Mouse (Mus musculus) B cell, adult (primary cell): ENCODE results near the gene Pemt. TPM values are rescaled to one million over a fixed set of nuclear protein-coding genes. Genes with fewer than 3 reads are reported as not detected.

Experiments
- total RNA-seq: library from RNA; stranded (reverse); gene quantifications from 4 replicates; pipeline ENCODE4 v1.2.4, GENCODE M21; 2023; ENCODE audit not compliant: inconsistent age

Gene Pemt
- 0.74 to 3.9 TPM in 2 of 4 replicates, not detected in the others for total RNA-seq

DNA sequence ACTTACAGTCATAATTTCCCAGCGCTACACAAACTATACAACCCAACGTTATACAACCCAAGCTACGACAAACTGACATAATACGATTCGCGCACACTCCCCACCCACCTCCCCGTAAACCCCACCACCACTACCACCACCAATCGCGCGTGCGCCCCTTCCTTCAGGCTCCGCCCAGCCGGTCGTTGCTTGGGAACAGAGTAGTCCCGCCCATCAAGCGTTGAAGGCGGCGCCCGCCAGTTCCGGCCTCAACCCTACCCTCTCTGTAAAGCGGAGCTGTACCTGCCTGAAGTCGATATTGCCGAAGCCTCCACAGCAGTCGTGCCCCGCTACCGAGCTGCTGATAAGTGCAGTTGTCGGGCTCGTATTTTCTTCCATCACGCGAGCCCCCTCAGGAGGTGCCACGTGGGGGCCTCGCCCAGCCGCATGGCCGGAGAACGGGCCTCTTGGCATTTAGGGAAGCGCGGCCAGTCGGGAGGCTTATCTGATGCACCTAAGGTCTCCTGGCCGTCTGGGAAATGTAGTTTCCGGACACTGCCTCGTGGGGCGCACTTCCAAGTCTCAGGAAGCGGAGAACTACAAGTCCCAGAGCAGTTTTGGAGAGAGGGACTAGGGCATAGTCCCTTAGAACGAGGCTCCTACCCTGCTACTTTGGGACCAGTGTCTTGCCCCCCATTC is at the start of gene Pemt:
Gene Pemt, minus strand, starts transcription at position 432 of the 678 bp plus-strand sequence.

DNA sequence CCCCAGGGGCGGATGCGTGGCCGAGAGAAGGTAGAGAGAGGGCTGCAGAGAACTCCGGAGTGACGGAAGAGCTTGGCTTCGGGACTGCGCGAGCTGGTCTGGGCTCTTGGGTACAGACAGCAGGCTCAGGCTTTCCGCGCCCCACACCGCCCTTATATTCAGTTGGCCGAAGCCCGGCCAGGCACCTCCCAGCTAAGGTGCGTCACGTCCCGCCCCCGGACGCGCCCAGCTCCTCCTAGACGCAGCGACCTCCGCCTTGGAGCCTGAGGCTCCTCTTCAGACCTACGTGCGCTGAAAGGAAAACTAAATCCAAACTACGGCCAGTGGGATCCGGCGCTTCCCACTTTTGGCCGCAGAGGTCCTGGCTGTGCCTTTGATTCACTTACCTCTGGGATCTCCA is 81.5 kb downstream of the Pemt start, which contains the start of gene Rasd1:
Gene Rasd1, minus strand, starts transcription at position 127 of the 400 bp plus-strand sequence.

DNA sequence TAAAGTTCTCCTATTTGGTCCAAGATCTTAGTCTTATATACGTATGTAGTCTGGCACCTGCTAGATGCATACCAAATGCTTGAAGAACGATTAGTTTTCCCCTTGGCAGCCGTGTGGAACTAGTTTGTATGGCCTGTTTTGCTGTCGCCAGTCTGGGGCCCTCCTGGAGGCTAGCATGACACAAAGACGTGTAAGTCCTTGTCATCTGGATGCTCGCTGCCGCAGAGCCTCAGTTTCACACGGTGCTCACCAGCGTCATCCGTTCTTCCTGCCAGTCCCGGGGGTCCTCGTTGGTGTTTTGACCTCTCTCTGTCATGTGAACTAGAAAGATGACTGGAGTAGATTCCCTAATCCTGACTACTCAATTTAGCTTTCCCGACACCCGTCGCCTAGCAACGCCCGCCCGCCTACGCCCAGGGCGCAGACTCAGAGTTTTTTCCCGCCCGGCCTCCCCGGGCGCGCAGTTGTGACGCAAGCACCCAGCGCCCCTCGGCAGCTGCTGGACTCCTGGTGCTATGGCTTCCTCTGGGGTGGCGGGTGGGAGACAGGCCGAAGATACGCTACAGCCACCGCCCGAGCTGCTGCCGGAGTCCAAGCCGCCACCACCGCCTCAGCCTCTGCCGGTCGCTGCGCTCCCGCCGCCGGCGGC is 98.4 kb downstream of the Pemt start, which contains the start of gene Med9:
Gene Med9, plus strand, starts transcription at position 455 of the 649 bp plus-strand sequence.

Other genes starting within 250 kb of the Pemt start
- 112 to 130 TPM (median 124 TPM) in 4 replicates for gene Flcn, start 236.5 kb downstream of the Pemt start, total RNA-seq
- 10.5 to 12.7 TPM (median 12.0 TPM) in 4 replicates for gene Nt5m, start 207.0 kb downstream of the Pemt start, total RNA-seq
- 87.8 to 99.2 TPM (median 91.3 TPM) in 4 replicates for gene Cops3, start 206.7 kb downstream of the Pemt start, total RNA-seq
- gene Med9, start 98.3 kb downstream of the Pemt start, total RNA-seq = 8.8 to 10.5 TPM (median 9.3 TPM) in 4 replicates
- 9.6 to 12.4 TPM (median 11.2 TPM) in 4 replicates for gene Rasd1, start 81.5 kb downstream of the Pemt start, total RNA-seq
- 44.7 to 54.6 TPM (median 48.8 TPM) in 4 replicates for gene Rai1, start 58.5 kb upstream of the Pemt start, total RNA-seq
- 107 to 140 TPM (median 125 TPM) in 4 replicates for gene Srebf1, start 176.1 kb upstream of the Pemt start, total RNA-seq